Mouse (Mus musculus): ENCODE data around the gene Gpr174.
"Not testable (repeated sequence)": the region's sequence is repeated elsewhere in the genome, so short reads cannot be mapped to it uniquely, and the experiment has no call there.

Gpr174 gene

GRCm38 (mm10) chrX:107255486-107256227 is at the start of gene Gpr174:
Gene Gpr174 (plus strand): TSS chrX:107255878.
- DNase-seq (ENCODE audit: low read depth, low spot score): peak; percentile 62

- DNase-seq (ENCODE audit: low read depth, low spot score): peak; percentile 6
These were observed 38.0 kb upstream of the Gpr174 start for GRCm38 (mm10) chrX:107217577-107218090.

GRCm38 (mm10) chrX:107224846-107225245 is 30.8 kb upstream of the Gpr174 start:
- DNase-seq (ENCODE audit: low read depth, low spot score): no peak

- DNase-seq (ENCODE audit: low read depth, low spot score): peak; percentile 48
These were observed 24.5 kb upstream of the Gpr174 start for GRCm38 (mm10) chrX:107231214-107231613.

GRCm38 (mm10) chrX:107234655-107235054 is 21.0 kb upstream of the Gpr174 start:
- DNase-seq (ENCODE audit: low read depth, low spot score): no peak

GRCm38 (mm10) chrX:107236461-107236860 is 19.2 kb upstream of the Gpr174 start:
- DNase-seq (ENCODE audit: low read depth, low spot score): no peak

GRCm38 (mm10) chrX:107250390-107250789 is 5.3 kb upstream of the Gpr174 start:
- peak; percentile 78 for DNase-seq (ENCODE audit: low read depth, low spot score)

GRCm38 (mm10) chrX:107264619-107265018 is 8.9 kb downstream of the Gpr174 start:
- peak; percentile 60 for DNase-seq (ENCODE audit: low read depth, low spot score)

GRCm38 (mm10) chrX:107277606-107278005 is 21.9 kb downstream of the Gpr174 start:
- no peak for DNase-seq (ENCODE audit: low read depth, low spot score)

GRCm38 (mm10) chrX:107284211-107284610 is 28.5 kb downstream of the Gpr174 start:
- DNase-seq (ENCODE audit: low read depth, low spot score): no peak

GRCm38 (mm10) chrX:107297861-107298260 is 42.2 kb downstream of the Gpr174 start:
- DNase-seq (ENCODE audit: low read depth, low spot score): not testable (repeated sequence)

- no peak for DNase-seq (ENCODE audit: low read depth, low spot score)
These were observed 43.1 kb downstream of the Gpr174 start for GRCm38 (mm10) chrX:107298761-107299160.

- DNase-seq (ENCODE audit: low read depth, low spot score): no peak
These were observed 50.8 kb downstream of the Gpr174 start for GRCm38 (mm10) chrX:107306492-107306891.

- DNase-seq (ENCODE audit: low read depth, low spot score): no peak
These were observed 56.9 kb downstream of the Gpr174 start for GRCm38 (mm10) chrX:107312533-107312932.

- peak; percentile 54 for DNase-seq (ENCODE audit: low read depth, low spot score)
These were observed 70.2 kb downstream of the Gpr174 start for GRCm38 (mm10) chrX:107325697-107326381.

- DNase-seq (ENCODE audit: low read depth, low spot score): peak; percentile 35
These were observed 74.2 kb downstream of the Gpr174 start for GRCm38 (mm10) chrX:107329849-107330248.

GRCm38 (mm10) chrX:107336609-107337008 is 80.9 kb downstream of the Gpr174 start:
- DNase-seq (ENCODE audit: low read depth, low spot score): no peak

- DNase-seq (ENCODE audit: low read depth, low spot score): peak; percentile 56
These were observed 86.3 kb downstream of the Gpr174 start for GRCm38 (mm10) chrX:107341980-107342379.

Data from A20 (cell line).